Mouse (Mus musculus) testis, postnatal 14 days (tissue): ENCODE results near the gene Gng11.

Experiments
- DNase-seq: peaks from one replicate; pipeline ENCODE4 v3.0.0; 2021; ENCODE audit warnings: low spot score

The Gng11 gene

DNA sequence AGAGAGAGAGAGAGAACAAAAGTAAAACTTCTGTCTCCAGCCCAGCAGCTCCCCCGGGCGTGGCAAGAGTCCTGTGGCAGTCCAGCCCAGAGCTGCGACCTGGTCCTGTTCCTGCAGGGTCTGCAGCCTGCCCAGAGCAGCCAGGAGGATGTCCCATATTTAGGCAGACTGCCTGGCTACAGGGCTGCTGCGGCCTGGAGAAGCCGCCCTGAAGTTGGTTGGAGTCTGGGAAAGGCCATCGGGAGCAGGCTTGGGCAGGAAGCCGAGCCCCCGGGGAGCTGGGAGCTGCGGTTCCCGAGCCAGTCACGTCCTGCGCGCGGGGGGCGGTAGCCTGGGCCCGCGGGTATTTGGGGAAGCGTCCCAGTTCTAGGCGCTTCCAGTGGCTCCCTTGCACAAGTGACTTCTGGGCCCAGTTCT, at the start of gene Gng11:
Gng11 (plus strand) TSS at position 15 of the 417 bp plus-strand sequence.
- DNase-seq, result peak; percentile 31

DNA sequence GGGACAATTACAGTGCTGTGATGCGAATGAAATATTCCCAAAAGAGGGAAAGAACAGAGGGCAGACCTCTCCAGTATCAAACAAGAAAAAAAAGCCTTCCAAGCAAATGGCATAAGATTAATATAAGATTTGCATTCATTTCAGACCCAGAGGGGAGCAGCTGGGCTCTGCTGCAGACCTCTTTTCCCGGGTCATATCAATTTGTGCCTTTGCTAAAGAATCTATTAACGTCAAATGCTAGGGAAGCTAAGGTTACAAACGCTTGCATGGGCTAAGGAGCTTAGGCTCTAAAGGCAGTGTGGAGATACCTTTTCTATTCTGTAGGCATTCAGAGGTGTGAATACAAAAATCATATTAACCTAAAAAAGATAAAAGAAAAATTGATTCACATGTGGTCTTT, 48.7 kb upstream of the Gng11 start:
- DNase-seq, result no peak

DNA sequence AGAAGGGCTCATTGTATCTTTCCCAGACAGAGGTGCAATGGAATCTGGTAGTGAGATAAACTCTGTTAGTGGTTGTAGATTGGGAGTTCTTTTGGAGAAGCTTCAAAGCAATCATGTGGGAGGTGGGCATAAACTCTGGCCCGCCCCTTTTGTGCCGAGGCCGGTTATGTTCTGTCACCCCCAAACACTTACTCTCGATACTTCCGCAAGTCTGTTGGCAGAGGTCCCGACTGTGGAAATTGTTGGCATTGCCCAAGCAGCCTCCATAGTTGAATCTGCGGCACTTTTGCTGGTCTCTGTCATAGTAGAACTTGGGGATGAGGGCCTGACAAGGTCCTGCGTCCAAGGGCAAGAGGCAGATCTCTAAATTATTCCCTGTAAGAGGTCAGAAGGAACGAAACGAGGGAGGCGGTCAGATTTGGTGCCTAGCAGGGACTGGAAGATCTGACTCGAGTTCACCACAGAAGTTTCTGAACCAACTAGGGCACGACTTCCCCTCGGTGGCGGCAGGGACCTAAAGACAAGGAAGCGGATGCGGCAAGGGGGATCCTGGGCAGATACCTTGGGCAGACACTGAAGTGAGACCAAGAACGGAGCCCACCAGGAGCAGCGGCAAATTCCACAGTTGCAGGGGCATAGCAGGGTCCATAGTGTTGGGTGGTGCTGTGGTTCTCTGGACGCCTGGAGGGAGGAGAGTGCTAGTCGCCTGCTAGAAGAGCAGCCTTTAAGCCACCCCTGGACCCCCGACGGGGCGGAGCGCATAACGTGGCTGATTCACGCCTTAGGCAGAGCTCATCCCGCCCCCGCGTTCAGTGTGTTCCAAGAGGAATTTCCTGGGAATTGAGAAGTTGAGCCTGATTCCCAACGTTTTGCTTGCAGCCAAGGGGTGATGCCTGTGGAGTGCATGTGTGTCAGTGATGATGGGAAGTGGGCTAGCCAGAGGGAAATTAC, 35.8 kb upstream of the Gng11 start:
- no peak for DNase-seq

DNA sequence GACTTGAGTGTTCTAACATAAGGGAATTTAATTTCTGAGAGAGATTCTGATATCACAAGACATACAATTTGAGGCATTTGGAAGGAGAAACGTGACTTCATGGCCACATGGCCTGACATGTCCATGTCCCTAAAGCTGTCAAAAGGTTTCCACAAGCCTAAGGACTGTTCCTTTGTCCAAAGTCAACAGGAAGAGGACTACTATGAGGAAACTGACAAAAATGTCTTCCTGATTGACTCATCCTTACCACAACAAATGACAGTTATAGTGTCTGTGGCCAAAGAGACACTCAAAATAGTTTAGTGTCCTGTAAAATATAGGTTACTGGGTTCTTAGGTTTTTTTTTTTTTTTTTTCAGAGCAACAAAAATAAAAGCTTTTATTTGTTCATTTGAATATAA, 30.0 kb upstream of the Gng11 start:
- no peak for DNase-seq

DNA sequence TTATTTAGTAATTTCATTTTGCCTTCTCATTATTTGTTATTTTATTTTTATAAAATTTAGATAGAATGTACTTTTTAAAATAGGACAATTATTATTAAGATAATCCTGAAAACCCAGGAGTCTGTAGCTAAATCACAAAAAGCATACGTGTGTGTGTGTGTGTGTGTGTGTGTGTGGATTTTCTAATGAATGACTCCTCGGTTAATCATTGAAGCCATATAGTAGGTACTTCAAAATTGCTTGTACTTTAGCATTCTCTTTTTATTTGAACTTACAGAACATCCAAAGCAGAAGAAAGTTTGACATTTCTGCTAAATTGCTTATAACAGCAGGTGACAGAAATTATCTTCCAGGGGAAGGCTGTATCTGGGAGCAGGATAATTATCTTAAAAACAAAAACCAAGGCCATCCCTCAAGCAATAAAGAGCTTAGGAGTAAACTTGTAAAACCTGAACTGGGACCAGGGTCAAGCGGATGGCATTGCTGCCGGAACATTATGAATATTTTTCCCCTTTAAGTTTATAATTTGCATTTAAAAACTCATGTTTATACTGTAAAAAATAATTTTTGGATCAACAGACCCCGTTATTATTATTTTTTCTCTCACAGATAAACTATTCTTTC, 20.9 kb upstream of the Gng11 start:
- no peak for DNase-seq

DNA sequence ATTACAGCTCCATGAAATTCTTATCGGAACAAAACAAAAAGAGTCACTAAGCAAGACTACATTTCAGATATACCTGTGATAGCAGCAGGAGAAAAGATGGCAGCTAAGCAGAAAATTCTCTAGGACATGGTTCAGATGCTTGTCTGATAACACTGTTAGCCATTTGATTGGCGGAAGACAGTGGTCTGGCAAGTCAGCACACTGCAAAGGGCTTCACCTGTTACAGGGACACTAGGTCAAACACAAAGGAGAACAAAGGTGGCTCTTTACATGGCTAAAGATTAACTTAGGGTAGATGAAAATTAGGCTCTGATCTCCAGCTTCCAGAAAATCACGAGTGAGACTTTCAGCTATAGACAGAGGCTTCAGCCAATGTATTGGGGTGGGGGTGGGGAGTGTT, 15.0 kb upstream of the Gng11 start, which contains the start of gene Tfpi2:
Tfpi2 (minus strand) TSS at position 170 of the 400 bp plus-strand sequence.
- DNase-seq, result no peak

DNA sequence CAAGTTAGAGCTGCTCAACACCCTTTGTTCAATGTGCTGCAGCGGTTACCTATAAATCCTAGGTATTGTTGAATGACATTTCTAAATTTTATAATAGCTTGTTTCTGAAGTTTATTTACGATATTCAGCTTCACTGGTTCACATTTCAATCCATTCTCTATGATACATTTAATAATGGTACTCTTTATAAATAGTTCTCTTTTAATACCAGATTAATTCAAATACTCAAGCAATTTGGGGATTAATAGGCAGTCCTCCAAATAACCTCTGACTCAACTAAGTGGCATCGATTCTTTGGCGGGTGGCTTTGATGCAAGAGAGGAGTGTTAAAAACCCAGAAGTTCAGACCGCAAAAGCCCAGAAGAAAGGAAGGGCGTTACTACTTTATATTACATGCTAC, 10.2 kb upstream of the Gng11 start, which contains the start of gene Gngt1:
Gngt1 (plus strand) TSS at position 301 of the 400 bp plus-strand sequence.
- no peak for DNase-seq

DNA sequence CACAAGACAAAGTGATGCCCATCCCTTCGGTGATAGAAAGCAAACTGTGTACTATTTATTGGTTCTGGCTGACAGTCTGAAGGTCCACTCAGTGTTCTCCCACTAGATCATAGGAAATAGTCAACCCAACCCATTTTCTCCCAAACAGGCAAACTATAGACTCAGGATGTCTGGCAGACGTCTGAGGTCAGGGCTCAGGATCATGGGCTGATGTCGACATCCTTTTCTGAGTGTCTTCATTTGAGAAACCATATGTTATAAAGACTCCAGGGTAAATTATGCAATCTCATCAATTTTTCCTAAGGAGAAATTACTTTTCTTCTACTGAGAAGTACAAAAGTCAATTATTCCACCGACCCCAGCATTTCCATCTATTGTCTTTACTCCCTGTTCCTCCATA, 5.6 kb upstream of the Gng11 start:
- DNase-seq, result no peak

DNA sequence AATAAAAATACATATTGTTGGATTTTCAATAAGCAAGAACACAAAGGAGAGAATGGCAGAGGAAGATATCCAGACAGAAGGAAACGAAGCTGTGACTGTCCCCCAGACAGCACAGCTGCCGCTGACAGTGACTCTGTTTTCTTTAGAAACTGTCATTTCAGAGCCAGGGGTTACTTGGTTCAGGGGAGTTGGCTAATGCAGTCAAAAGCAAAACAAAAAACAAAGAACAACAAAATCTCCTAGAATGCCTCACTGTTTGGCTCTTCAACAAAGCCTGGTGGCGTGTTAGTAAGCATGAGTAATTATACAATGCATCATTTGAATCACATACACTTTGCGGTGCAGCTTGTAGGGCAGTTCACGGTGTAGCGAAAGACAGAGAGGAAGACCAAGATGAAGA, 4.4 kb upstream of the Gng11 start:
- no peak for DNase-seq

DNA sequence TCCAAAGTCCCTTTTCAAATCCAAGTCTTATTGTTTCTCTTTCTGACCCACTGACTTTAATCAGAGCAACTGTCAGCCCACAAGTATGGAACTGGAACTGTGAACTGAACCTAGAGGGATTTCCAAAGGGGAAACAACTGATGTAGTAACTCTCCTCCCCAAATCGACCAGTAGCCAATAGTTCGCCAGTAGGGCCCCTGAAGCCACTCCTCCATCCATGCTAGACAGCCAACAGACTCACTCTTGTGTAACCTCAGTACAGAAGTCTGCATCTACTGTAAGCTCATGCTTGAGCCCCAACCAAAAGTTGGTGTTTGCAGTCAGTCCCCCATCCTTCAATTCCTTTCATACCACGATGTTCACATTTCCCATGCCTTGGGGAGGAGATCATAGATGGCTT, 3.0 kb upstream of the Gng11 start:
- no peak for DNase-seq

DNA sequence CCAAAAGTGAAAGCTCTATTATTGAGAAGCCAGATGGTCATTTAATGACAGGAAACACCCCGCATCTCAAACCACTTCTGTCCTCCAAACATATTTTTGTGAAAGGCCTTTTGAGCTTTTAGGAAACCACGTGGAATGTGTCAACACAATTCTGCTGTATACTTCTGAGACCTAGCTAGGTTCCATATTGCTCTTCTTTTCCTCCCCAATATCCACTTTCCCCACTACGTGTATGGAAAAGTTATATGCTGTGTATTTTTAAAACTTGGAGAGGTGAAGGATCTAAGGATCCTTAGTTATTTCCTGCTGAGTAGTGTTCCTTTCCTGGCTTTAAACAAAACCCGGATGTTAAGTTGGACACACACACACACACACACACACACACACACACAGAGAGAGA, 259 bp upstream of the Gng11 start:
- no peak for DNase-seq

DNA sequence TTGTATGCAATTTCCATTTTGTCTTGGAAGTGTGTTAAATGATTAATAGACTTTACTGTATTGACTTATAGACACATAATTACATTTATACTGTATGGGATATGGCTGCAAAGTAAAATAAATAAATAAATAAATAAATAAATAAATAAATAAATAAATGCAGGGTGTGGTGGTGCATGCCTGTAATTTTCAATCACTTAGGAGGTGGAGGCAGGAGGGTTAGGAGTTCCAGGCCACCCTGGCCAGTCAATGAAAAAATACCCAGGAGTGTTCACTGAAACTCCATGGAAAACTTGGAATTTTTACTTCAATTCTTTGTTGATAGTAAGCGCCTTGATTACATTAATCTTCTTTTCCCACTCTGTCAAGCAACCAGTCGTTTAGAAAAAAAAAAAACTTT, 1.1 kb downstream of the Gng11 start:
- DNase-seq, result no peak

DNA sequence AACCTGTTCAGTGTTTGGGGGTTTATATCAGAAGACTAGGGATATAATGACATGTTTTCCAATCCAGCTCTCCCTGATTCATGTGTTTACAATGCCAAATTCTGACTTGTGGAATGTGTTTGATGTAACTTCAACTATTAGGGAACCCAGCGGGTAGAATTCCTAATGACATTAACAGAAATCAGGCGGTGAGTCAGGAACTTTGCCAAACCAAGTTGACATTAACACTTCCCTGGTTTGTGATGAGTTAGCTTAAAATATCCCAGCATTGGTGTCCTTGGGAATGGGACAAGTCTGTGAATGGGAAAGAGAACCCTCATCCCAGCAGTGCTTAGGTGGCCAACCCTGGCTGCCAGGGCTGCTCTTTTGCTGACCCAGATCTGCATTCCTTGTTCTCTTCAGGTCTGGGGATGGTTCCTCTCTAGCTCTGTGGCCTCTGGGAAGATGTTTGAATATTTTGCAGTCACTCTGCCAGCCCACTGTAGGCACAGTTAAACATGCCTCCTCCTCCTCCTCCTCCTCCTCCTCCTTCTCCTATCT, 4.9 kb downstream of the Gng11 start:
- DNase-seq, result no peak

DNA sequence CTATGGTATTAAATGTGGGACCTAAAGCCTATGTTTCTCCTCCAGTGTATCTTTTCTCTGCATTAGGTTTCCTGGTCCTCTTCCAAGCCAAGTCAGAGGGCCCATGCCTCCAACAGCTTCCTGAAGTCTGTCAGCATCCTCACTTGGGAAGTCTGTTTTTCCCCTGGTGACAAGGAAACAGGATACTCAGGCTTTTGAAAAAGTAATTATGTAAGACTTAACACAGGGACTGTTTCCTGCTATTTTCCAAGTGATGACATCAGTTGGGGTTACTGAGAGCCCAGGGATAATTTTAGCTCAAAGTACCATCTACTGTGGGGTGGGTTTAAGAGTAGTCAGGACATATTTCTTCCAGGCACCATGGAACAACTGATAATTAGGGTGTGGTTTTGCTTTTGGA, 5.8 kb downstream of the Gng11 start:
- no peak for DNase-seq

DNA sequence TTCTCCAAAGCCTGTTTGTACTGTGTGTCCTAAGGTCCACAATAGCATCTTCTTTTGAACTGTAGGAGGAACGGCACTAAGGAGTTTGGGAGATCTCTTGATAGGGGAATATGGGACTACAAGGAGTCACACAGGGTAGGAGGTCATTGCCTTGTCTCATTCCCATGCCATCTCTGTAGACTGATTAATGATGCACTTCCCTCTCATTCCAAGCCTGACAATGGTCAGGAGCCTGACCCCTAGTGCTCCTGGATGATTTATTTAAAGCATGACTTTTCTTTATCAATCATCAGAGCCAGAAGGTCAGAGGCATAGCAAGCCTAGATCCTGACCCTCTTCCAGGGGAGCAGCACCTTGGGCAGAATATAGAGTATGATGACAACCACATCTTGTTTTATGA, 18.9 kb downstream of the Gng11 start:
- no peak for DNase-seq

DNA sequence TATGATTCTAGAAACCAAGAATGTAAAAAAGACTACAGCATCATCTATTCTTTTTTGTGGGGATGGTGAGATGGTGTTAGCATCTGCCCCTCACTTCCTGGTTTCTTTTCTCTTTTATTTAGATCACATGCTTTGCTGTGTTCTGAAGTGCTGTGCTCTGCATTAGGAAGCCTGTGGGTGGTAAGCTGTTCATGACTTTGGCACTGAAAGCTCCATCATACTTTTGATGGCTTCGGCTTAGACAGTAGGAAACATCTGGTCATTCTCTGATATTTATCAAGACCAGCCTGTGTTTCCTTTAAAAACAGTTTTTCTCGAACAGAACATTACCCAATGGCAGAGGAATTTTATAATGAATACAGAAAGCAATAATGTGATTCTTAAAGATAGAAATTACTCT, 22.7 kb downstream of the Gng11 start:
- no peak for DNase-seq

DNA sequence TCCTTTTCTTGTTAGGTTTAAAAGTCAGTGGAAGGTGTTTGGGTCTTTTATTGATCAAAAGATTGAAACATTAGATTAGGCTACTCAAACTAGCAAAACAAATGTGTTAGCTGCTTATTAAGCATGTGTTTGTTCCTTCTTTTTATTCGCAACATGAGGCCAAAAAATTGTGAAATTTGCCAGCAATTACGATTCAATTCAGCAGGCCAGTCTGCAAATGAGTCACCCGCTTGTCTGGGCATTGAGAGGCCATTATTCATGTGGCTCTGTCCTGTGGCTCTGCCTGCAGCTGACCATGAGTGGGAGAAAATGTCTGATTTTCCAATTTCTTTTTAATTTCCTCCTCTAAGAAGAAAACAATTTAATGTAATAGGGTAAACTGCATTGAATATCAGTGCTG, 27.3 kb downstream of the Gng11 start:
- DNase-seq, result no peak

DNA sequence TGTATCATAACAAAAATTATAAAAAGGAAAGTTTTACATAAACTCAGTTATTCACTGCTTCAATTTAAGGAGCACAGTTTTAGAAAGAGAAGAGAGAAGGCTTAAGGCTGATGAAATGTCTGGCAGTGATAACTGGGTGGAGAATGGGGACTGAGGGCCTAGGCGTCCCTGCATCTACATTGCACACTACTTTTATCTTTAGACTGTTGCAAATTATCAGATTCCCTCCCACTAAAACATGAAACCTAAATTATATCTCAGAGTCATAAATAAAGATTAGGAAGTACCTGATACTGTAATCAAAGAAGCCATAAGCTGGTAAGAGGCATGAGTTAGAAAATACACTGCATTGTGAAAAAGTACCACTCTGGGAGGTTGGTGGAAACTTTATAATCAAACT, 38.1 kb downstream of the Gng11 start:
- no peak for DNase-seq

DNA sequence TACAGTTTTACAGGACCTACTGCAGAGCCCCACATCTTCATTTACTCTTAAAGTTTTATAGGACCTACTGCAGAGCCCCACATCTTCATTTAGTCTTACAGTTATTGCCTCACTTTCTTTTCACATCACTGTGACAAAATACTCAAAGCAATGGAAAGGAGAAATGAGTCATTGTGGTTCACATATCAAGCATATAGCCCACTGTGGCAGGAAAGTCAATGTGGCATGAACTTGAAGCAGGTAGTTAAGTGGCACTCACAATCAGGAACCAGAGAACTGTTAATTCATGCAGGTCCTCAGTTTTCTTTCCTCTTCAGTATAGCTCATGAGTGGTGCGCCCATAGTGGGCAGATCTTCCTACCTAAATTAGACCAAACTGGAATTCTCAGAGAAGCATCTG, 43.5 kb downstream of the Gng11 start:
- DNase-seq, result no peak

DNA sequence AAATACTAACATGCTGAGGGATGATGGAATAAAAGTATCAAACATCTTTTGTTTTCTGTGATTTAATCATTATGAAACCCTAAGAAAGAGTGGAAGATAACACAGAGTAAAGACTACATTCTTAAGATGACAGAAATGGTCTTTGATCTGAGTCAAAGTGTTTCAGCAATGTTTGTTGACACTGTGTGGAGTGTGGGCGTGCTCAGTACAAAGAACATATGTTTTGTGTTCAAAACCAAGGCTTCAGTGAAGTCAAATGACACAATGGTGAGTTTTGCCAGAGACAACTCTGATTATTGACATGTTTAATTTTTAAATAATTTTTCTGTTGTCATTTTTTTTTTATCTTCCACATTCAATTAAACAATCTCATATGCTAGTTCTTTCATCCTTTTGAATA, 49.1 kb downstream of the Gng11 start:
- no peak for DNase-seq

DNA sequence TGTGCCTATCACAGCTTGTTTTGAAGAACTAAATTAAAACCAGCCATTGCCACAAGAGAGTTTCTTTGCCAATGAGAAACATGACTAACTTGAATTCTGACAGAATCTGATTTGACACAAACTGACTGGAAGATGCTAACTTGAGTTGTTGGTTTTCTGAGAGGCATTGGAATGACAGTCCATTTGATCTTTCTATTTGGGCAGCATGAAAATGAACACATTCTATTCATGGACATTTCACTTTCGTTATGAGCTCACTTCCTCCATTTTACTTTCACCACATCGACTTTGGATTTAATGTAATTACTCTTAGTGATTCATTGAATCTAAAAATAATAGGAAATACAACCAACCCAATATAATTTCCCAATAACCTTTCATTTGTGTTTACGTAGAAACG, 50.7 kb downstream of the Gng11 start:
- no peak for DNase-seq
